Mouse (Mus musculus): ENCODE data around the gene Npr2. TPM values are rescaled to one million over a fixed set of nuclear protein-coding genes. Genes with fewer than 3 reads are reported as not detected.

Npr2 gene
- polyA plus RNA-seq, 1 experiment from 2014 or later: 6.9 TPM

DNA sequence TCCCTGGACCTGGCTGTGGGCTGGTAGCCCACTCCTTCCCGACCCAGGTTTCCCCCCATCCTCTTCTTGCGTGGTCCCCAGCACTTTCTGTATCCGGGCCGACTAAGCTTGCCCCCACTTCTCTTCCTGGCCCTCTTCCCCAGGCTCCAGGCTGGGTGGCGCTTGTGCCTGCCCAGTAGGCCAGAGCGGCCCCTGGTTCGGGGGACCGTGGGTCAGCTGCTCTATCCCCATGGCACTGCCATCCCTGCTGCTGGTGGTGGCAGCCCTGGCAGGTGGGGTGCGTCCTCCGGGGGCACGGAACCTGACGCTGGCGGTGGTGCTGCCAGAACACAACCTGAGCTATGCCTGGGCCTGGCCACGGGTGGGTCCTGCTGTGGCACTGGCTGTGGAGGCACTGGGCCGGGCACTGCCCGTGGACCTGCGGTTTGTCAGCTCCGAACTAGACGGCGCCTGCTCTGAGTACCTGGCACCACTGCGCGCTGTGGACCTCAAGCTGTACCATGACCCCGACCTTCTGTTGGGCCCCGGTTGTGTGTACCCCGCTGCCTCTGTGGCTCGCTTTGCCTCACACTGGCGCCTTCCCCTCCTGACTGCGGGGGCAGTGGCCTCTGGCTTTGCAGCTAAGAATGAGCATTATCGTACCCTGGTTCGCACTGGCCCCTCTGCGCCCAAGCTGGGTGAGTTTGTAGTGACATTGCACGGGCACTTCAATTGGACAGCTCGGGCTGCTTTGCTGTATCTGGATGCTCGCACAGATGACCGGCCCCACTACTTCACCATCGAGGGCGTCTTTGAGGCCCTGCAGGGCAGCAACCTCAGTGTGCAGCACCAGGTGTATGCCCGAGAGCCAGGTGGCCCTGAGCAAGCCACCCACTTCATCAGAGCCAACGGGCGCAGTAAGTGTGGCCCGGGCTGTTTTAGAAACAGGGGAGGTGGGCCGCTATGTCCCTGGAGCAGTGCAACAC is 503 bp downstream of the Npr2 start:
- Histone ChIP-seq H3K4me1 (replicated peaks) (peaks cover 29% of the 10 kb centered on the region), H3K27me3 (replicated peaks) (peaks cover 13% of the 10 kb centered on the region), H3K9ac (peak overlapping the region; percentile 79), H3K4me3 (replicated peaks) (peak overlapping the region; percentile 65), H3K9me3 (no peaks in the 10 kb centered on the region), H3K36me3 (no peaks in the 10 kb centered on the region), H3K4me2 (replicated peaks) (peak overlapping the region; percentile 95), H3K27ac (0 out of 2 replicates have a peak overlapping the region, but pooled peaks have one; percentile 77)
- WGBS: 54% methylated on average over 42 of the region's 42 CpGs
- no peak; the same call in 1 of the 2 replicates for ATAC-seq

- 0 out of 2 replicates have a peak overlapping the region, but pooled peaks have one; percentile 95 for H3K4me2 ChIP-seq (replicated peaks)
- no peaks in the 10 kb centered on the region for H3K36me3 ChIP-seq
- no peak overlapping the region for H3K27ac ChIP-seq
- peaks cover 13% of the 10 kb centered on the region for H3K27me3 ChIP-seq (replicated peaks)
- ATAC-seq: no peak
- peaks cover 29% of the 10 kb centered on the region for H3K4me1 ChIP-seq (replicated peaks)
- H3K9me3 ChIP-seq: no peaks in the 10 kb centered on the region
- no peak overlapping the region for H3K4me3 ChIP-seq (replicated peaks)
- WGBS: 80% methylated on average over 8 of the region's 8 CpGs
- H3K9ac ChIP-seq: no peak overlapping the region
Measured at GRCm38 (mm10) chr4:43633296-43633695, 1.6 kb downstream of the Npr2 start.

- Histone ChIP-seq H3K36me3 (no peaks in the 10 kb centered on the region), H3K27ac (no peak overlapping the region), H3K27me3 (replicated peaks) (peaks cover 13% of the 10 kb centered on the region), H3K4me1 (replicated peaks) (peaks cover 29% of the 10 kb centered on the region), H3K4me3 (replicated peaks) (no peak overlapping the region), H3K9ac (no peak overlapping the region), H3K9me3 (no peaks in the 10 kb centered on the region), H3K4me2 (replicated peaks) (no peak overlapping the region)
- WGBS: 92% methylated on average over 2 of the region's 2 CpGs
- ATAC-seq: no peak
Measured at GRCm38 (mm10) chr4:43633736-43634135, 2.0 kb downstream of the Npr2 start.

- H3K9ac ChIP-seq: no peak overlapping the region
- H3K27me3 ChIP-seq (replicated peaks): peaks cover 13% of the 10 kb centered on the region
- no peak overlapping the region for H3K27ac ChIP-seq
- no peak overlapping the region for H3K4me2 ChIP-seq (replicated peaks)
- no peaks in the 10 kb centered on the region for H3K9me3 ChIP-seq
- 87% methylated on average over 7 of the region's 7 CpGs for WGBS
- H3K4me1 ChIP-seq (replicated peaks): peaks cover 29% of the 10 kb centered on the region
- no peak overlapping the region for H3K4me3 ChIP-seq (replicated peaks)
- ATAC-seq: no peak
- no peaks in the 10 kb centered on the region for H3K36me3 ChIP-seq
Measured at GRCm38 (mm10) chr4:43634621-43635374, 3.1 kb downstream of the Npr2 start.

- WGBS: 76% methylated on average over 6 of the region's 6 CpGs
- Histone ChIP-seq H3K27me3 (replicated peaks) (peaks cover 9% of the 10 kb centered on the region), H3K9me3 (no peaks in the 10 kb centered on the region), H3K9ac (no peak overlapping the region), H3K27ac (no peak overlapping the region), H3K4me1 (replicated peaks) (peaks cover 16% of the 10 kb centered on the region), H3K36me3 (no peaks in the 10 kb centered on the region), H3K4me2 (replicated peaks) (no peak overlapping the region), H3K4me3 (replicated peaks) (no peak overlapping the region)
- ATAC-seq: no peak
Measured at GRCm38 (mm10) chr4:43636751-43637150, 5.0 kb downstream of the Npr2 start.

GRCm38 (mm10) chr4:43640076-43640475 is 8.3 kb downstream of the Npr2 start:
- no peak for ATAC-seq
- Histone ChIP-seq H3K9me3 (no peaks in the 10 kb centered on the region), H3K27me3 (replicated peaks) (no peaks in the 10 kb centered on the region), H3K4me2 (replicated peaks) (no peak overlapping the region), H3K9ac (no peak overlapping the region), H3K4me3 (replicated peaks) (no peak overlapping the region), H3K36me3 (no peaks in the 10 kb centered on the region), H3K27ac (no peak overlapping the region), H3K4me1 (replicated peaks) (no peaks in the 10 kb centered on the region)
- 71% methylated on average over 9 of the region's 9 CpGs for WGBS

DNA sequence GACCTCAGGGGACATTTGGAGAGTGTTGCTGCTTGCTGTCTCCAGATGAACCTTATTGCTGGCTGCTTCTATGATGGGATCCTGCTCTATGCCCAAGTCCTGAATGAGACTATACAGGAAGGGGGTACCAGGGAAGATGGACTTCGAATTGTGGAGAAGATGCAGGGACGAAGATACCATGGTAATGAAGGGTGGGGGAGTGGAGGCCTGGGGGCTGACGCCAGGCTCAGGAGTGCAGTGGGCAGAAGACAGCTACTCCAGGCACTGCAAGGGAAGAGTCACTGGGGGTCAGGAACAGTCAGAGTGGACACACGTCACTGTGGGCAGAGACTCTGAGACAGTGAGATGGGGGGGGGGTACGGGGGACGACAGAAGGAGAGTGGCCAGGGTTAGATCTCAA is 8.8 kb downstream of the Npr2 start:
- Histone ChIP-seq H3K36me3 (no peaks in the 10 kb centered on the region), H3K4me2 (replicated peaks) (no peak overlapping the region), H3K4me3 (replicated peaks) (no peak overlapping the region), H3K4me1 (replicated peaks) (no peaks in the 10 kb centered on the region), H3K9me3 (no peaks in the 10 kb centered on the region), H3K27me3 (replicated peaks) (no peaks in the 10 kb centered on the region), H3K27ac (no peak overlapping the region), H3K9ac (no peak overlapping the region)
- no peak for ATAC-seq
- 86% methylated on average over 6 of the region's 6 CpGs for WGBS

DNA sequence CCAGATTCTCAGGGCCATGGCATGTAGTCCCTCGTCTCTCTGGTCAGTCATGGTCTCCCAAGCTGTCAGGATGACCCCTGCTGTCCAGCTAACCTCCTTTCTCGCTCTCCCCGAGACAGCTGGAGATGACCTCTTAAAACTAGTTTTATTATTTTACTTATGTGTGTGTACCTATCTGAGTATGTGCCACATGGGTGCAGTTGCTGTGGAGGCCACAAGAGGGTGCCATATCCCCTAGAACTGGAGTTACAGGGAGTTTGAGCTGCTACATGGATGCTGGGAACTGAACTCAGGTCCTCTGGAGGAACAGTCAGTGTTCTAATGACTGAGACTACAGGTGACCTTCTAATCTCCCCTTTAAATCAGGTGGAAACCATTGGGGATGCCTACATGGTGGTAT is 18.0 kb downstream of the Npr2 start:
- Histone ChIP-seq H3K9ac (no peak overlapping the region), H3K4me2 (replicated peaks) (no peak overlapping the region), H3K27ac (no peak overlapping the region), H3K4me1 (replicated peaks) (no peaks in the 10 kb centered on the region), H3K36me3 (peaks cover 4% of the 10 kb centered on the region), H3K27me3 (replicated peaks) (no peaks in the 10 kb centered on the region), H3K4me3 (replicated peaks) (no peak overlapping the region), H3K9me3 (no peaks in the 10 kb centered on the region)
- WGBS: 90% methylated on average over 3 of the region's 3 CpGs
- ATAC-seq: no peak

DNA sequence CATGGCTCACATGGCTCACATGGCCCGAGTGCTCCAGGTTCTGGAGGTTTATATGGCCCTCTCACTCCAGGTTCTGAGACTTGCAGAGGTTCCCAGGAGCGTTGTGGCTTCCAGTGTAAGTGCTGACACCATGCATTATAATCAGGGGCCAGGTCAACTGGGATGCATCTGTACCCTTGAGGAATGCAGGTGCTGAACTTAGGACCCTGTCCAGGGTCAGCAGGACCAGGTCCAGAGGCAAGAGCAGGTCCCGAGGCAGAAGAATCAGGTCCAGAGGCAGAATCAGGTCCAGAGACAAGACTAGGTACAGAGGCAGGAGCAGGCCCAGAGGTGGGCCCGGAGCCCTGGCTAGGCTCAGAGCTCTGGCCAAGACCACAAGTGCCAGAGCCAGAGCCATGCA is 21.0 kb downstream of the Npr2 start:
- Histone ChIP-seq H3K4me2 (replicated peaks) (no peak overlapping the region), H3K36me3 (peaks cover 4% of the 10 kb centered on the region), H3K4me3 (replicated peaks) (no peak overlapping the region), H3K9me3 (no peaks in the 10 kb centered on the region), H3K4me1 (replicated peaks) (0 out of 2 replicates have a peak, but pooled peaks cover 3% of the 10 kb centered on the region), H3K9ac (no peak overlapping the region), H3K27me3 (replicated peaks) (no peaks in the 10 kb centered on the region), H3K27ac (no peak overlapping the region)
- no peak for ATAC-seq
- 86% methylated on average over 4 of the region's 4 CpGs for WGBS

DNA sequence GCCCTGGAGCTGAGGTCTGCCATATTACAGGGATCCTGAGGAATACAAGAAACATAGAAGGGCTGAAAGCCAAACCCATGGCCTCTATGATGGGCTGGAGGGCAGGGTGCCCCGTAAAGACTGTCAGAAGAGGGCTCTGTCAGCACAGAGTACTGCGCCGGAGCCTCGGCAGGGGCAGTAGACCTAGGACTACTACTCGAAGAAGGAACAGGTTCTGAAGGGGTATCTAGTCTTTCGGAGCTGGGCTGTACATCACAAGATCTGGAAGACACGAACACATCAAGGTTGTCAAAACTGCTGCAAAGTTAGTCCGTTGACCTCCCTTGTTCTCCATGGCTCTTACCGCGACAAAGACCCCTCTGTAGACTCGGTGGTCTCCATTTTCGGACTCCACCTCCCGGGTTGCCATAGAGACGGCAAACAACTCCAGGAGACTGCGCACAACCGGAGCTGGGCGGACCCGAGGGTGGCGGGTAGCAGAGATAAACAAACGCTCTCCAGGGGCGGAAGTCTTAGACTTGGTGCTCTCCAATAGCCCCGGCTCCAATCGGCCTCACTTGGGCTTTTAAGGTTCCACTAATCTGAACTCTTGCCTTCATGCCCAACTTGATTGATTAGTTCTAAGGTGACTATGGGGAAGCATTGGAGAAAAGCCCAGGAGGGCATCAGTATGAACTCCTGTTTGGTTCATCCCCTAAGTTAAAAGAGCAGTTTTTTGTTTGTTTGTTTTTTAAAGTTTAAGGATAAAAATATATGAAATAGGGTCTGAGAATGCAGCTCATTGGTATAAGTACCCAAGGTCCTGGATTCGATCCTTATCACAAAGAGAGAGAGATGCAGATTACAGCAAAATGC is 21.7 kb downstream of the Npr2 start, which contains the start of gene Spag8:
Spag8 (minus strand) TSS at position 434 of the 855 bp plus-strand sequence.
- no peak for ATAC-seq
- peak within 1 kb of the TSS; percentile 46 for H3K4me2 ChIP-seq (replicated peaks)
- no peak within 1 kb of the TSS for H3K9ac ChIP-seq
- peaks cover 4% of the 10 kb centered on the region for H3K36me3 ChIP-seq
- 13% methylated on average over 24 of the region's 24 CpGs for WGBS
- peak within 1 kb of the TSS; percentile 16; the same call in 1 of the 2 replicates for H3K4me3 ChIP-seq (replicated peaks)
- 0 out of 2 replicates have a peak, but pooled peaks cover 3% of the 10 kb centered on the region for H3K4me1 ChIP-seq (replicated peaks)
- H3K27ac ChIP-seq: no peak within 1 kb of the TSS
- no peaks in the 10 kb centered on the region for H3K27me3 ChIP-seq (replicated peaks)
- H3K9me3 ChIP-seq: no peaks in the 10 kb centered on the region

DNA sequence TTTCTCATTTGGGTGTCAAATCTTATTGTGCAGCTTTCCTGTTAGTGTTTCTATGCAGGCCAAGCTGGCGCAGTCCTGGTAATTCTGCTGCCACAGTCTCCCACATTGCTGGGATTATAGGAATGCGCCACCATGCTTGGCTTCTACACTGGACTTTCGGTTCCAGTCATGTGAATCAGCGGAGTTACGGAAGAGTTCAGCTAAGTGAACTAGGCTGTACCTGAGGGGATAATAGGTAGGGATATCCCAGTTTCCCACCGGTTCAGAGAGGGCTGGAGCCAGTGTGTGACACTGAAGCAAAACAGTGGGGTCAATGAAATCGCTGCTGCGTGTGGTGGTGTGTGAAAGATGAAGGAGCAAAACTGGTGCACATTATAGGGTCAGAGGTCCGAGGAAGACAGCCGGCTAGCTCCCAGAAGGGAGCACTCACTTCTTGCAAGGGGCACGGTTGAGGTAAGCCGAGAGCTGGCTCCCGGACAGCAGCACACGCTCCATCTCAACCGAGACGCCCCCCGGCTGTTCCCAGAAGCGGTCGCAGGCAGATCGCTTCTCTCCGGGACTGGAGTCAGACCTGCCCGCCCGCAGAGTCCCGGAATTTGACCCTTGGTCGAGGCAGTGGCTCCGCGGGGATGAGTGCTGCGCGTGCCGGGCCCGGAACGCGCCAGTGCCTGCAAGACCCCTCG is 24.1 kb downstream of the Npr2 start:
- 0 out of 2 replicates have a peak, but pooled peaks cover 3% of the 10 kb centered on the region for H3K4me1 ChIP-seq (replicated peaks)
- H3K9me3 ChIP-seq: no peaks in the 10 kb centered on the region
- H3K9ac ChIP-seq: peak overlapping the region; percentile 89
- ATAC-seq: peak; percentile 62
- H3K27me3 ChIP-seq (replicated peaks): no peaks in the 10 kb centered on the region
- 5% methylated on average over 34 of the region's 34 CpGs for WGBS
- H3K36me3 ChIP-seq: no peaks in the 10 kb centered on the region
- peak overlapping the region; percentile 94 for H3K27ac ChIP-seq
- H3K4me3 ChIP-seq (replicated peaks): peak overlapping the region; percentile 88
- H3K4me2 ChIP-seq (replicated peaks): peak overlapping the region; percentile 77

Measured in intestine, embryonic 15.5 days (tissue).